Mouse (Mus musculus) limb, embryonic 15.5 days (tissue): Measurements from ENCODE around the gene Gtdc1. TPM values are rescaled to one million over a fixed set of nuclear protein-coding genes. Genes with fewer than 3 reads are reported as not detected.

Experiments used
- ATAC-seq: fragments of 200-750 bp; cut with Nextera tagmentation; 2 replicates; pipeline ENCODE4 v1.8.0; 2017; ENCODE audit warnings: low read depth, moderate TSS enrichment; ENCODE audit not compliant: insufficient number of reproducible peaks, low FRiP score, low TSS enrichment
- H3K27ac ChIP-seq: fragments of 300-500 bp; sonication (generic); 2 replicates; pipeline ENCODE4 v1.5.1; 2015; ENCODE audit warnings: moderate library complexity, mild to moderate bottlenecking, inconsistent platforms
- H3K27me3 ChIP-seq: fragments of 300-500 bp; sonication (generic); 2 replicates; pipeline ENCODE4 v1.6.1; 2015; ENCODE audit warnings: inconsistent platforms
- H3K36me3 ChIP-seq: fragments of 300-500 bp; sonication (generic); 2 replicates; pipeline ENCODE4 v1.6.1; 2015; ENCODE audit warnings: inconsistent platforms
- H3K4me1 ChIP-seq: fragments of 300-500 bp; sonication (generic); 2 replicates; pipeline ENCODE4 v1.6.1; 2015; ENCODE audit warnings: inconsistent platforms
- H3K4me2 ChIP-seq: fragments of 300-500 bp; sonication (generic); 2 replicates; pipeline ENCODE4 v1.6.1; 2015; ENCODE audit warnings: mild to moderate bottlenecking, inconsistent platforms
- H3K4me3 ChIP-seq: fragments of 300-500 bp; sonication (generic); 2 replicates; pipeline ENCODE4 v1.5.1; 2015; ENCODE audit warnings: mild to moderate bottlenecking, inconsistent platforms
- H3K9ac ChIP-seq: fragments of 300-500 bp; sonication (generic); 2 replicates; pipeline ENCODE4 v1.6.1; 2015; ENCODE audit warnings: inconsistent platforms
- H3K9me3 ChIP-seq: fragments of 300-500 bp; sonication (generic); 2 replicates; pipeline ENCODE4 v1.6.1; 2016; ENCODE audit warnings: inconsistent platforms
- WGBS: fragments of 180-500 bp; shearing (Covaris S2); methylation state at CpG from one replicate; pipeline ENCODE4 v1.1.7; 2015; 5-methylcytosine and 5-hydroxymethylcytosine counted together
- polyA plus RNA-seq: library from polyadenylated mRNA; unstranded; fragments of >200 nt; fragmentation: Nextera tagmentation; extraction: Ambion mirVana; gene quantifications from 2 replicates; pipeline ENCODE4 v1.2.1, GENCODE M21; 2015

Gtdc1 gene
- polyA plus RNA-seq, 1 experiment from 2014 or later = 19.2 TPM

DNA sequence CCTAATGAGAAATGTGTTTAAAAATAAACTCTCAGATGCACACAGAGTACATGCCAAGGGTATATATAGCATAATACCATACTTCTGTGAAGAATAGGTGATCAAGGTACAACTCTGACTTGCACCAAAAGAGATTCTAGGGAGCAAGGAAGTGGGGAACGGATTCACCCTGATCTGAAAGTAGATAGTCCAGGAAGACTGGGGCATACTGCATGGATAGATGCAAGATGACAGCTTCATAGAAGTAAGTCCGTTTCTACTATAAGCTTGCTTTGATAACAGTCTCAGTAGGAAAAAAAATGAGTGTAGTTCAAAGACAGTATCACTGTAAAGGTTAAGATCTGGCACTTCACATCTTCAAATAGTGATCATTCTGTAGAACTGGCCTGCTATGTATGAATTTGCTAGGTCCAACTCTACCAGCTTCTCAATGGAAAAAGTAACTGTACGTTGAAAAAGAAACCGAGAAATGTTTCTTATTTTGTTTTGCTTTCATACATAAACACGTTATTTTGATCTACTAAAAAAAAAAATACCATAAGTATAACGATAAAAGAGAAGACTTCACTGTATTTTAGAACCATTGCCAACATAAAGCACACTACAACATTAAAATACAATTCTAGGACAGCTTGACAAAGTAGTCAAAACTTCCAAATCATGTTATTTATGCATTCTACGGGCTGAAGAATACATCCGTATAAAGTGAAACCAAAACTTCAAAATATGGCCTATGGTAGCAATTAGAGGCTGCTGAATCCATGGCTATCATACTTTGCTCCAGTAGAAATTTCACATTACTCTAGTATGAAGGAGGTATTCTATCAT lies 4.2 kb downstream of the Gtdc1 start:
- ATAC-seq = no peak
- Histone ChIP-seq H3K27ac (no peak overlapping the region), H3K9ac (no peak overlapping the region), H3K4me2 (no peak overlapping the region), H3K36me3 (no peaks in the 10 kb centered on the region), H3K4me1 (no peaks in the 10 kb centered on the region), H3K4me3 (no peak overlapping the region), H3K9me3 (no peaks in the 10 kb centered on the region), H3K27me3 (no peaks in the 10 kb centered on the region)
- WGBS = 88% methylated on average over 8 of the region's 8 CpGs

- Histone ChIP-seq H3K4me2 (no peak overlapping the region), H3K4me1 (no peaks in the 10 kb centered on the region), H3K9ac (no peak overlapping the region), H3K27ac (no peak overlapping the region), H3K4me3 (no peak overlapping the region), H3K27me3 (no peaks in the 10 kb centered on the region), H3K36me3 (no peaks in the 10 kb centered on the region), H3K9me3 (no peaks in the 10 kb centered on the region)
- 91% methylated on average over 2 of the region's 2 CpGs for WGBS
- ATAC-seq = no peak
Measured at GRCm38 (mm10) chr2:44922500-44922899, 5.0 kb downstream of the Gtdc1 start.

GRCm38 (mm10) chr2:44920471-44920870 lies 7.0 kb downstream of the Gtdc1 start:
- no peaks in the 10 kb centered on the region for H3K27me3 ChIP-seq
- H3K4me2 ChIP-seq = no peak overlapping the region
- no peak for ATAC-seq
- H3K9me3 ChIP-seq = no peaks in the 10 kb centered on the region
- no peak overlapping the region for H3K4me3 ChIP-seq
- no peak overlapping the region for H3K27ac ChIP-seq
- WGBS = 78% methylated on average over 3 of the region's 3 CpGs
- no peaks in the 10 kb centered on the region for H3K36me3 ChIP-seq
- H3K9ac ChIP-seq = no peak overlapping the region
- H3K4me1 ChIP-seq = no peaks in the 10 kb centered on the region

DNA sequence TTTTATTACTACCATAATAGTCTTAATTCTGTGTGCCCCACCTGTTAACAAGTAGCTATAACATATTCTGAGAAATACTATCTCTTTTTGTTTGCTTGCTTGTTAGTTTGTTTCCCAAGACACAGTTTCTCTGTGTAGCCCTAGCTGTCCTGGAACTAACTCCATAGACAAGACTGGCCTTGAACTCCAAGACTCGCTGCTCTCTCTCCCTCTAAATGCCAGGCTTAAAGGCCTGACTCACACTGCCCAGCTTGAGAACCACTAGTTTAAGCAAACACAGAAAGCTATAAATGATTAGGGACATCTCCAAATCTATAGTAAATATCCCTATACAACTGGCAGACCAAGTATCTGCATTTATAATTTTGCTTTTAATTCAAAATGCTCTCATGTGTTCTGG lies 8.1 kb downstream of the Gtdc1 start:
- no peaks in the 10 kb centered on the region for H3K9me3 ChIP-seq
- no peaks in the 10 kb centered on the region for H3K36me3 ChIP-seq
- H3K27me3 ChIP-seq = no peaks in the 10 kb centered on the region
- no peak overlapping the region for H3K27ac ChIP-seq
- H3K4me2 ChIP-seq = no peak overlapping the region
- 82% methylated on average over 1 of the region's 1 CpGs for WGBS
- H3K4me3 ChIP-seq = no peak overlapping the region
- no peaks in the 10 kb centered on the region for H3K4me1 ChIP-seq
- no peak for ATAC-seq
- H3K9ac ChIP-seq = no peak overlapping the region

DNA sequence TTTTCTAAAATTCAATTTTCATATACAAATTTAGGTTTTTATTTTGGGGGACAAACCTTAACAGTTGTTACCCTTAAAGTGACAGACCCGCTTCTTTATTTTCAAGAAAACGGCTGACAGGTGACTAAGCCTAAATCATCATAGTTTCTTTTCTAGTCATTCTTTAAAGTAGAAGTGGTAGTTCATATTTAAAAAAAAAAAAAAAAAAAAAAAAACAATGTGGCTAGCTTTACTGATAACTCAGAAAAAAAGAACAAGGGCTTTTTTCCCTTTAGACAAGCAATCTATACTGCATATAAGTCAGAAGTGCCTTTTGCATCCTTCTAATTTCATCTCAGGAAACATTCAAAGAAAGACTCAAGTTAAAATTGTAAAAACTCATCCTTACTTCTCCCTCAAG lies 8.7 kb downstream of the Gtdc1 start:
- Histone ChIP-seq H3K36me3 (no peaks in the 10 kb centered on the region), H3K4me3 (no peak overlapping the region), H3K4me2 (no peak overlapping the region), H3K9ac (no peak overlapping the region), H3K27ac (no peak overlapping the region), H3K27me3 (no peaks in the 10 kb centered on the region), H3K9me3 (no peaks in the 10 kb centered on the region), H3K4me1 (no peaks in the 10 kb centered on the region)
- no peak for ATAC-seq
- 91% methylated on average over 2 of the region's 2 CpGs for WGBS

DNA sequence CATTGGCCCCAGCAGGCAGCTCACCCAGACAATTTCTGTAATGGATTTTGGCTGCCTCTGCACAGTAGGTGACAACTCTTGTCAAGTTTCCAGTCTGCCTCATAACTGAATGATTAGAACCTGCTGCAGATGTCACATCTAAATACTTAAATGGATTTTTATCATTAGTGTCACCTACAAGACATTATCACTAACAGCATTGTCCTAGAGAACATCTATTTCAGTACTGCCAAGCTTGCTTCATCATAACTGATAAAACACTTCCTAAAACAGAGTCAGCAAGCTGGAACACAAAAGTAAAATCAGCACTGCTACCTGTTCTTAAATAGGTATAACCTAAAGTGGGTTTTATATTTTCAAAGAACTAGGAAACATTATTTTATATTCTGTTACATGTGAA lies 11.2 kb downstream of the Gtdc1 start:
- Histone ChIP-seq H3K36me3 (no peaks in the 10 kb centered on the region), H3K4me1 (no peaks in the 10 kb centered on the region), H3K9ac (no peak overlapping the region), H3K9me3 (no peaks in the 10 kb centered on the region), H3K27ac (no peak overlapping the region), H3K4me2 (no peak overlapping the region), H3K27me3 (no peaks in the 10 kb centered on the region), H3K4me3 (no peak overlapping the region)
- no peak for ATAC-seq

- 87% methylated on average over 1 of the region's 1 CpGs for WGBS
- Histone ChIP-seq H3K4me3 (no peak overlapping the region), H3K9ac (no peak overlapping the region), H3K4me1 (no peaks in the 10 kb centered on the region), H3K36me3 (no peaks in the 10 kb centered on the region), H3K4me2 (no peak overlapping the region), H3K27me3 (no peaks in the 10 kb centered on the region), H3K27ac (no peak overlapping the region), H3K9me3 (no peaks in the 10 kb centered on the region)
- ATAC-seq = no peak
Measured at GRCm38 (mm10) chr2:44897801-44898200, 29.7 kb downstream of the Gtdc1 start.

GRCm38 (mm10) chr2:44873718-44874117 lies 53.7 kb downstream of the Gtdc1 start:
- Histone ChIP-seq H3K27me3 (no peaks in the 10 kb centered on the region), H3K36me3 (no peaks in the 10 kb centered on the region), H3K9ac (no peak overlapping the region), H3K4me2 (no peak overlapping the region), H3K27ac (no peak overlapping the region), H3K9me3 (no peaks in the 10 kb centered on the region), H3K4me3 (no peak overlapping the region), H3K4me1 (no peaks in the 10 kb centered on the region)
- 58% methylated on average over 2 of the region's 2 CpGs for WGBS
- ATAC-seq = no peak

DNA sequence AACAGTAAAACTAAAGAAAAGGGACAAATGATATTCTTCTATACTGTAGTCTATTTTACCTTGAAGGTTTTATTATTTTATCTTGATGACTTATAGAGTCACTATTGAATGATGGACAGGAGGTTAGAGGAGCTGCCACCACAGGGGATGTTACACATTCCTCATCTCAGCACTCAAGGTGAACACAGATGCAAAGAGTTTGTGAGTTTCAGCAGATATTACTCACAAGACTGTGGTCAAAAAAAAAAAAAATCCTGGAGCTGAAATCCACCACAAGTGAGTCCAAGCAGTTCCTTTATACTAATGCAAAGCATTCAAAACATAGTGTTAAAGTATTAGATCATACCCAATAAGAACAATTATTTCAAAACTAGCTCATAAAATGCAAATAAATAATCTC lies 62.7 kb downstream of the Gtdc1 start:
- Histone ChIP-seq H3K4me2 (no peak overlapping the region), H3K9ac (no peak overlapping the region), H3K4me1 (no peaks in the 10 kb centered on the region), H3K27ac (no peak overlapping the region), H3K27me3 (no peaks in the 10 kb centered on the region), H3K9me3 (no peaks in the 10 kb centered on the region), H3K36me3 (no peaks in the 10 kb centered on the region), H3K4me3 (no peak overlapping the region)
- ATAC-seq = no peak

- no peaks in the 10 kb centered on the region for H3K4me1 ChIP-seq
- no peak overlapping the region for H3K4me3 ChIP-seq
- H3K36me3 ChIP-seq = peaks cover 7% of the 10 kb centered on the region
- H3K27ac ChIP-seq = no peak overlapping the region
- H3K27me3 ChIP-seq = no peaks in the 10 kb centered on the region
- 64% methylated on average over 2 of the region's 2 CpGs for WGBS
- ATAC-seq = no peak
- H3K9me3 ChIP-seq = no peaks in the 10 kb centered on the region
- H3K9ac ChIP-seq = no peak overlapping the region
- H3K4me2 ChIP-seq = no peak overlapping the region
Measured at GRCm38 (mm10) chr2:44854475-44854874, 73.0 kb downstream of the Gtdc1 start.

GRCm38 (mm10) chr2:44849666-44850065 lies 77.8 kb downstream of the Gtdc1 start:
- H3K27me3 ChIP-seq = no peaks in the 10 kb centered on the region
- H3K27ac ChIP-seq = no peak overlapping the region
- H3K9me3 ChIP-seq = no peaks in the 10 kb centered on the region
- no peak overlapping the region for H3K4me3 ChIP-seq
- ATAC-seq = no peak
- H3K4me2 ChIP-seq = no peak overlapping the region
- peaks cover 7% of the 10 kb centered on the region for H3K36me3 ChIP-seq
- no peak overlapping the region for H3K9ac ChIP-seq
- H3K4me1 ChIP-seq = no peaks in the 10 kb centered on the region

DNA sequence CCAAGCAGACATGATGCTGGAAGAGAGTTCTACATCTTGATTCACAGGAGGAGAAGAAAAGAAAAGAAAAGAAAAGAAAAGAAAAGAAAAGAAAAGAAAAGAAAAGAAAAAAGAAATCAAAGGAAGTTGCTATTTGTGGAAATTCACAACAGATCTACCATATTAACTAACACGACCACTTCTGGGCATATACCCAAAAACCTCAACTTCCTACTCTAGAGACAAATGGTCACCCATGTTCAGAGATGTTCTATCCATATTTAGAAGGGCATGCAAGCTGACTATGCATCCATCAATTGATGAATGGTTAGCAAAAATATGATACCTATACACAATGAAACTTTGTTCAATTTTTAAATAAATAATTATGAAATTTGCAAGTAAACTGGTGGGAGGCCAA lies 79.3 kb downstream of the Gtdc1 start:
- no peak overlapping the region for H3K9ac ChIP-seq
- no peak for ATAC-seq
- no peak overlapping the region for H3K4me3 ChIP-seq
- no peaks in the 10 kb centered on the region for H3K9me3 ChIP-seq
- H3K27ac ChIP-seq = no peak overlapping the region
- H3K4me1 ChIP-seq = no peaks in the 10 kb centered on the region
- WGBS = 62% methylated on average over 1 of the region's 1 CpGs
- no peak overlapping the region for H3K4me2 ChIP-seq
- no peaks in the 10 kb centered on the region for H3K27me3 ChIP-seq
- H3K36me3 ChIP-seq = peaks cover 7% of the 10 kb centered on the region

GRCm38 (mm10) chr2:44845424-44845823 lies 82.0 kb downstream of the Gtdc1 start:
- no peak overlapping the region for H3K9ac ChIP-seq
- H3K4me3 ChIP-seq = no peak overlapping the region
- H3K27me3 ChIP-seq = no peaks in the 10 kb centered on the region
- H3K27ac ChIP-seq = no peak overlapping the region
- no peak for ATAC-seq
- H3K9me3 ChIP-seq = no peaks in the 10 kb centered on the region
- H3K36me3 ChIP-seq = no peaks in the 10 kb centered on the region
- WGBS = 85% methylated on average over 4 of the region's 4 CpGs
- H3K4me1 ChIP-seq = no peaks in the 10 kb centered on the region
- no peak overlapping the region for H3K4me2 ChIP-seq
